ENCODE assay signal across 16 mouse cellular contexts in the genomic region with DNA sequence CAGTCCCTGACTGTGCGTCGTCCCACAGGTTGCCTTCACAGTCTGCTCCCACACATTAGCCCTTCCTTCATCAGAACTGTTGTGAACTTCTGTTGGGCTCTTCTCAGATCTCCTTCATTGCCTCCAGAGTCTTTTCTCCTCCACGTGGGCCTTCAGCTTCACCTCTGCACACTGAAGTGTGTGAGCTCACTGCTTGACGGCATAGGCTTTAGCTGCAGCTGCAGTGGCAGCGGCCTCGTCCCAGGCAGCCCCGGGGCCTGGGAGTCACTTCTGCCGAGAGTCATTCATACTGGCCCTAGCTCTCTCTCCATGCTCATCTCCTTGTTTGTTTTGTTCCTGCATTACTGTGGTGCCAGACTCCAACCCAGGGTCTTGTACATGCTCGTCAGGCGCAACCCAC. TPM values are rescaled to one million over a fixed set of nuclear protein-coding genes. Genes with fewer than 3 reads are reported as not detected.
A peak's percentile ranks its signal among the peaks of the same experiment; 100 is the strongest.
DNase-seq lines count a peak whose midpoint lies in the region; ATAC-seq and TF ChIP-seq lines count a peak whose summit lies in the region.
"Had no signal": no experiment of that assay in that cellular context is flagged by ENCODE, and none has a peak within 500 bp of the region (broad histone marks: within the 10 kb centered on the region; RNA-seq: fewer than 3 reads in every experiment).

No protein-coding gene starts in this region.

- TF ChIP-seq CTCF in layer of hippocampus, adult 2 months (conservative IDR thresholded peaks at IDR 0.05) = no peak
- TF ChIP-seq CTCF in thymus, adult 2 months (IDR thresholded peaks at IDR 0.05; ENCODE audit: borderline replicate concordance, control insufficient read depth, extremely low read depth, insufficient read depth, low read length, poor library complexity) = no peak

- no peaks in the 10 kb centered on the region for H3K27me3 ChIP-seq in heart, embryonic 11.5 days (ENCODE audit: control insufficient read depth, insufficient read depth, low read length)
- H3K27me3 ChIP-seq in thymus, adult 2 months (ENCODE audit: control insufficient read depth, insufficient read depth, low read length) = no peaks in the 10 kb centered on the region
- H3K27me3 ChIP-seq: embryonic facial prominence, embryonic 12.5 days; Patski had no signal

- H3K27ac ChIP-seq in heart, embryonic 11.5 days (ENCODE audit: low read depth, low read length) = peak overlapping the region; percentile 5; the same call in 1 of the 2 replicates
- peak overlapping the region; percentile 87 for H3K27ac ChIP-seq in layer of hippocampus, adult 2 months
- peak overlapping the region; percentile 13; the same call in 1 of the 2 replicates for H3K27ac ChIP-seq in thymus, adult 2 months (ENCODE audit: control insufficient read depth, insufficient read depth, low read length)
- H3K27ac ChIP-seq: embryonic facial prominence, embryonic 12.5 days; neural tube, embryonic 12.5 days had no signal

- H3K4me2 ChIP-seq in heart, embryonic 11.5 days = no peak overlapping the region
- H3K4me2 ChIP-seq: embryonic facial prominence, embryonic 12.5 days had no signal

- no peak for ATAC-seq in heart, embryonic 11.5 days (replicated peaks; ENCODE audit: insufficient number of reproducible peaks, low FRiP score, low TSS enrichment)
- ATAC-seq: activated CD4-positive, CD25-positive, alpha-beta regulatory T cell, adult 4 months; forebrain, postnatal 0 days; Patski had no signal

- H3K4me3 ChIP-seq in heart, embryonic 11.5 days (ENCODE audit: low read depth, low read length) = no peak overlapping the region
- no peak overlapping the region for H3K4me3 ChIP-seq in layer of hippocampus, adult 2 months
- no peak overlapping the region for H3K4me3 ChIP-seq in thymus, adult 2 months (ENCODE audit: control insufficient read depth, insufficient read depth, low read length)
- H3K4me3 ChIP-seq: embryonic facial prominence, embryonic 12.5 days; neural tube, embryonic 12.5 days had no signal

- peak overlapping the region; percentile 43; the same call in 1 of the 2 replicates for H3K9ac ChIP-seq in heart, embryonic 11.5 days (ENCODE audit: low read depth, low read length)
- H3K9ac ChIP-seq: embryonic facial prominence, embryonic 12.5 days; forebrain, postnatal 0 days; neural tube, embryonic 12.5 days had no signal

- no peaks in the 10 kb centered on the region for H3K9me3 ChIP-seq in heart, embryonic 11.5 days (replicated peaks; ENCODE audit: control insufficient read depth, low read length)
- H3K9me3 ChIP-seq: embryonic facial prominence, embryonic 12.5 days; neural tube, embryonic 12.5 days had no signal

- H3K4me1 ChIP-seq in heart, embryonic 11.5 days (ENCODE audit: control insufficient read depth, insufficient read depth, low read length) = peaks cover 63% of the 10 kb centered on the region
- peaks cover 56% of the 10 kb centered on the region for H3K4me1 ChIP-seq in thymus, adult 2 months (replicated peaks; ENCODE audit: control insufficient read depth, insufficient read depth, low read length)

- H3K36me3 ChIP-seq in heart, embryonic 11.5 days (ENCODE audit: control insufficient read depth, insufficient read depth, low read length) = no peaks in the 10 kb centered on the region; the same call in 1 of the 2 replicates
- no peaks in the 10 kb centered on the region for H3K36me3 ChIP-seq in thymus, adult 2 months (ENCODE audit: control insufficient read depth, insufficient read depth, low read length)
- H3K36me3 ChIP-seq: embryonic facial prominence, embryonic 12.5 days; neural tube, embryonic 12.5 days had no signal

- TF ChIP-seq POLR2A in thymus, adult 2 months (IDR thresholded peaks at IDR 0.05; ENCODE audit: control insufficient read depth, extremely low read depth, insufficient read depth, low read length, poor library complexity) = no peak

- intact Hi-C loops in heart, postnatal 36 days (cut with DNase I) = no loop called here

- DNase-seq in heart, postnatal 36 days = no peak
- DNase-seq in layer of hippocampus, adult 2 months (ENCODE audit: low spot score in 2 of 2) = no peak
- DNase-seq in layer of hippocampus, postnatal 10 days (ENCODE audit: low spot score in 2 of 2) = no peak
- no peak for DNase-seq in thymus, adult 2 months
- no peak for DNase-seq in thymus, postnatal 10 days (ENCODE audit: low spot score in 2 of 2)
- no peak for DNase-seq in retina, postnatal 1 day
- DNase-seq: adrenal gland, postnatal 14 days; cerebellum, adult 18-20 months; forebrain, postnatal 0 days; lung, adult 2 months; right cerebral cortex, postnatal 4 days had no signal

- WGBS in heart, embryonic 11.5 days (ENCODE audit: insufficient replicate concordance) = 54% methylated on average over 10 of the region's 10 CpGs
- WGBS in thymus, adult 2 months = 60% methylated on average over 10 of the region's 10 CpGs

RNA-seq across cellular contexts. Expression of a gene that starts 51.7 kb away (rescaled TPM):
- polyA plus RNA-seq in heart, embryonic 11.5 days (2014; fragmentation: Nextera tagmentation; extraction: Ambion mirVana) = 65.7 and 74.6 TPM in 2 replicates
- 10 to 100 TPM; 36.5 to 39.0 TPM for total RNA-seq in heart, postnatal 36 days (2021)
- 10 to 100 TPM; 49.8 to 52.2 TPM for total RNA-seq in layer of hippocampus, adult 2 months (2021)
- 10 to 100 TPM; 54.3 to 60.0 TPM for total RNA-seq in layer of hippocampus, postnatal 10 days (2021)
- polyA plus RNA-seq in thymus, adult 2 months (2012; rRNA removed) = 50.8 and 53.5 TPM in 2 replicates

RNA-seq across cellular contexts. Expression of a gene that starts 55.5 kb away (rescaled TPM):
- 13.6 and 14.8 TPM in 2 replicates for polyA plus RNA-seq in heart, embryonic 11.5 days (2014; fragmentation: Nextera tagmentation; extraction: Ambion mirVana)
- 10 to 100 TPM; 14.4 to 16.2 TPM for total RNA-seq in heart, postnatal 36 days (2021)
- total RNA-seq in layer of hippocampus, adult 2 months (2021) = 10 to 100 TPM; 32.7 to 38.7 TPM
- total RNA-seq in layer of hippocampus, postnatal 10 days (2021) = 10 to 100 TPM; 30.8 to 37.0 TPM
- polyA plus RNA-seq in thymus, adult 2 months (2012; rRNA removed) = 87.7 and 88.9 TPM in 2 replicates

Comparison
In these comparisons a context has a peak if more than half of its experiments do, and no peak if none do; other contexts are left out.
1. H3K27ac ChIP-seq: peak in every context shown above with its lines; median percentile 87 in layer of hippocampus, adult 2 months; 13 in thymus, adult 2 months; 5 in heart, embryonic 11.5 days.